Mouse (Mus musculus) heart, adult 2 months (tissue): ENCODE data around the gene Filip1l. TPM values are rescaled to one million over a fixed set of nuclear protein-coding genes. Genes with fewer than 3 reads are reported as not detected.

ENCODE experiments used
- DNase-seq, 2 experiments: peaks; one replicate each; pipeline ENCODE4 v3.0.0; 2021
- H3K27ac ChIP-seq: fragments of 200-600 bp; 2 replicates; pipeline ENCODE4 v1.8.1; 2022
- H3K27me3 ChIP-seq: fragments of 200-500 bp; 2 replicates; pipeline ENCODE4 v1.6.1; 2012; ENCODE audit warnings: mild to moderate bottlenecking, low read length, inconsistent platforms, mixed read lengths; ENCODE audit not compliant: control insufficient read depth, insufficient read depth
- H3K36me3 ChIP-seq: fragments of 200-500 bp; 2 replicates; pipeline ENCODE4 v1.6.1; 2012; ENCODE audit warnings: low read length, inconsistent platforms; ENCODE audit not compliant: control insufficient read depth, insufficient read depth
- H3K4me1 ChIP-seq: fragments of 200-500 bp; 2 replicates; pipeline ENCODE4 v1.6.1; 2011; ENCODE audit warnings: low read length; ENCODE audit not compliant: control insufficient read depth, insufficient read depth
- H3K4me3 ChIP-seq: fragments of 200-600 bp; 2 replicates; pipeline ENCODE4 v1.8.1; 2022
- H3K79me2 ChIP-seq: fragments of 200-500 bp; replicated peaks from 2 replicates; pipeline ENCODE4 v1.6.1; 2012; ENCODE audit warnings: mild to moderate bottlenecking, inconsistent platforms, low read length, moderate library complexity, mixed read lengths; ENCODE audit not compliant: control insufficient read depth, insufficient read depth
- H3K9ac ChIP-seq: fragments of 200-500 bp; 2 replicates; pipeline ENCODE4 v1.6.1; 2012; ENCODE audit warnings: low read depth, mild to moderate bottlenecking, control low read depth, inconsistent platforms, low read length, mixed read lengths
- CTCF ChIP-seq: fragments of 200-600 bp; IDR thresholded peaks from 2 replicates; pipeline ENCODE4 v1.8.1; 2022; ENCODE audit warnings: antibody characterized with exemption, mild to moderate bottlenecking, moderate library complexity
- EP300 ChIP-seq: fragments of 200-500 bp; IDR thresholded peaks from 2 replicates; pipeline ENCODE4 v1.6.1; 2011; ENCODE audit warnings: low read depth, low read length, control low read depth; ENCODE audit not compliant: insufficient read depth
- POLR2A ChIP-seq: fragments of 200-500 bp; IDR thresholded peaks from 2 replicates; pipeline ENCODE4 v1.6.1; 2011; ENCODE audit warnings: mild to moderate bottlenecking, low read depth, low read length, control low read depth; ENCODE audit not compliant: insufficient read depth
- WGBS: fragments of 180-500 bp; shearing (Covaris S2); methylation state at CpG from one replicate; pipeline ENCODE4 v1.1.7; 2018; 5-methylcytosine and 5-hydroxymethylcytosine counted together
- intact Hi-C: fragments of 180-260 bp; cut with DNase I; formaldehyde crosslinking; loops from one replicate; pipeline ENCODE4 v1.15.1; 2025
- polyA plus RNA-seq: library from polyadenylated mRNA; depleted of rRNA; stranded (reverse); fragments of >200 nt; gene quantifications from 2 replicates; pipeline ENCODE4 v1.2.3, GENCODE M21; 2012
- total RNA-seq, 2 experiments: library from RNA; stranded (reverse); gene quantifications; 2 replicates each; pipeline ENCODE4 v1.2.3; 2021

Gene Filip1l
- total and polyA plus RNA-seq, 3 experiments, result 9.2 to 36.3 (median 35.0) TPM

DNA sequence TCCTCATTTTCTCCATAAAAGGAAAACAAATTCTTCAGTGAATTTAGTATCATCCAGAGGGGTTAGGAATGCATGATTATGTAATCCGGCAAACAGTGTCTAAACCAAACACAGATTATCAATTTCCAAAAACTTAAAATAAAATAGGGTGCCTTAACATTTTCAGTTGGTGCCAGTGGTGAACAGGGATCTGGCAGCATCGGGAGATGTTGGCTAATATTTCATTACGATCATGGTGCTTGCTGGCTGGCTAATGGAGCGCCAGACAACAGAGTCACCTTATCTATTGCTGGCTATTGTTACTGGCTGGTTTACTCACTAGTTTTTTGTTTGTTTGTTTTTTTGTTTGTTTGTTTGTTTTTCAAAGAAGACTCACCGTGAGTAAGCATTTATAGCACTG lies 67.0 kb downstream of the Filip1l start:
- intact Hi-C loops, result loop anchor here (5.0 to 10.0 kb wide), 4 partner anchors 47 to 155 kb away; no protein-coding TSS in a partner anchor
- WGBS, result 69% methylated on average over 5 of the region's 5 CpGs

DNA sequence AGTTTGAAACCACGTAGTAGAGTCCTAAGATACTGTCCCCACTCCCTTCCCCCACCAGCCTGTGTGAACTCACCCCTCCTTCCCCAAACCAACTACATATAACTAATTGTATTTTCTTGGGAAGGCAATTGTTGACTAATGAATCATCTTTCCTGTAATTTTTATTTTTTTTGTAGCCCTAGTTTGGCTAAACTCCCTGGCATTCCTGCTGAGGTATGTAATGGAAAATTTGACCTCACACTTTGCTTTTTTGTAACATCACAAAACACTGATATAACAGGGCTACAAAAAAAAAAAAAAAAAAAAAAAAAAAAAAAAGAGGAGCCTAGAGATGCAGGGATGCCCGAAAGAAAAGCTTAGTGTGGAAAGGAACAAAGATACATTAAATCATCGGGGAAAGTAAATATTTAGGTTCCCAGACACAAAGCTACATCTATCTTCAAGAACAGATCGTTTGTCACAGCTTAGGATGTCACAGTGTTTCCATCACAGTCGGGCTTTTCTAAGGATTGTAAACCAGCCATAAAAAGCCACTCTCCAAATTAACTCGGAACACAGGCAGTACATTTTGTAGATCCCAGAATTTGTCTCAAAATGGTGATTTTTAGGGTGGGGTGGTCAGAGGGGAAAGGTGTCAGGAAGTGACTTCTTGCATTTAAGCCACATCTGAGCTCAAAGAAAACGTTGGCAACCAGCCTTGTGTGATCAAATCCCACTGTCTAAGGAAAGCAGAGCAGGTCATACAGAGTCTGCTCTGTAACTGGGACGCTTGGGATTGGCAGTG lies 68.1 kb downstream of the Filip1l start:
- intact Hi-C loops, result loop anchor here (5.0 to 10.0 kb wide), 4 partner anchors 46 to 154 kb away; no protein-coding TSS in a partner anchor
- Histone ChIP-seq H3K9ac (peak overlapping the region; percentile 58; the same call in 1 of the 2 replicates), H3K4me1 (peaks cover 20% of the 10 kb centered on the region), H3K36me3 (peaks cover 13% of the 10 kb centered on the region), H3K27ac (peak overlapping the region; percentile 82), H3K4me3 (no peak overlapping the region), H3K79me2 (no peaks in the 10 kb centered on the region), H3K27me3 (no peaks in the 10 kb centered on the region; the same call in 1 of the 2 replicates)
- 0 out of 2 replicates have a peak, but pooled peaks have one; percentile 55 for TF ChIP-seq EP300
- no peak for TF ChIP-seq POLR2A
- no peak for TF ChIP-seq CTCF
- 23% methylated on average over 8 of the region's 8 CpGs for WGBS
- peak in 1 of 2 experiments; percentile 49 for DNase-seq

More for the DNA sequence above, 67.0 kb downstream of the Filip1l start:
- Histone ChIP-seq H3K4me3 (no peak overlapping the region), H3K27ac (peak overlapping the region; percentile 69), H3K36me3 (peaks cover 13% of the 10 kb centered on the region), H3K27me3 (no peaks in the 10 kb centered on the region; the same call in 1 of the 2 replicates), H3K9ac (no peak overlapping the region; the same call in 1 of the 2 replicates), H3K4me1 (peaks cover 20% of the 10 kb centered on the region), H3K79me2 (no peaks in the 10 kb centered on the region)
- DNase-seq, result no peak
- TF ChIP-seq POLR2A (no peak), CTCF (no peak), EP300 (no peak)

GRCm38 (mm10) chr16:57421680-57422417 lies 69.0 kb downstream of the Filip1l start:
- Histone ChIP-seq H3K9ac (no peak overlapping the region), H3K27ac (peak overlapping the region; percentile 82), H3K36me3 (peaks cover 13% of the 10 kb centered on the region), H3K4me3 (no peak overlapping the region), H3K4me1 (peaks cover 18% of the 10 kb centered on the region), H3K79me2 (no peaks in the 10 kb centered on the region), H3K27me3 (no peaks in the 10 kb centered on the region; the same call in 1 of the 2 replicates)
- no peak for DNase-seq
- TF ChIP-seq CTCF (no peak), EP300 (no peak), POLR2A (no peak)
- intact Hi-C loops, result loop anchor here (5.0 to 10.0 kb wide), 4 partner anchors 45 to 153 kb away; no protein-coding TSS in a partner anchor
- WGBS, result 79% methylated on average over 7 of the region's 7 CpGs

GRCm38 (mm10) chr16:57423001-57423800 lies 70.3 kb downstream of the Filip1l start:
- Histone ChIP-seq H3K4me3 (no peak overlapping the region), H3K36me3 (peaks cover 13% of the 10 kb centered on the region), H3K9ac (no peak overlapping the region), H3K27me3 (no peaks in the 10 kb centered on the region; the same call in 1 of the 2 replicates), H3K79me2 (no peaks in the 10 kb centered on the region), H3K4me1 (peaks cover 18% of the 10 kb centered on the region), H3K27ac (no peak overlapping the region; the same call in 1 of the 2 replicates)
- intact Hi-C loops, result loop anchor here (5.0 to 10.0 kb wide), 4 partner anchors 44 to 152 kb away; no protein-coding TSS in a partner anchor
- TF ChIP-seq POLR2A (no peak), CTCF (no peak), EP300 (no peak)
- WGBS, result 63% methylated on average over 6 of the region's 6 CpGs
- DNase-seq, result peak in 1 of 2 experiments; percentile 53

- Histone ChIP-seq H3K4me3 (no peak overlapping the region), H3K79me2 (no peaks in the 10 kb centered on the region), H3K27ac (no peak overlapping the region), H3K9ac (no peak overlapping the region), H3K4me1 (peaks cover 5% of the 10 kb centered on the region), H3K27me3 (no peaks in the 10 kb centered on the region), H3K36me3 (peaks cover 3% of the 10 kb centered on the region)
- 80% methylated on average over 10 of the region's 10 CpGs for WGBS
- TF ChIP-seq EP300, result no peak
- TF ChIP-seq POLR2A, result no peak
- no peak for TF ChIP-seq CTCF
- DNase-seq, result no peak
- intact Hi-C loops, result loop anchor here (10.0 kb wide), 1 partner anchor 148 kb away; no protein-coding TSS in a partner anchor
These were observed 73.8 kb downstream of the Filip1l start for GRCm38 (mm10) chr16:57426680-57427079.
